10 mouse cellular contexts compared by ENCODE assay signal in the genomic region with DNA sequence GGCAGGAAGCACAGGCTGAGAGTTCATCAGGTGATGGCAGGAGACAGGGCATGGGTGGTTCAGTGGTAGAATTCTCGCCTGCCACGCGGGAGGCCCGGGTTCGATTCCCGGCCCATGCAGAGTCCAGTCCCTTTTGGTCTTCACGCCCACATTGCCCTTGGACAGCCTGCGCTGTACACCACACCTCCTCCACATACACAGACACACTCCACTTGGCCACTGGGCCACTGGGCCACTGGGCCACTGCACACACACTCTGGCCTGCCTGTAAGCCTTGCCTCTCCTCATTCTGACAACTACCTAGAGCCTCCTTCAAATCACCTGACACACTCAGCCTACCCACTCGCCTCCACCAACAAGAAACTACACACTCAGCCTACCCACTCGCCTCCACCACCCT. TPM values are rescaled to one million over a fixed set of nuclear protein-coding genes. Genes with fewer than 3 reads are reported as not detected.
DNase-seq lines count a peak whose midpoint lies in the region; ATAC-seq and TF ChIP-seq lines count a peak whose summit lies in the region.
"Not testable (repeated sequence)": the region's sequence is repeated elsewhere in the genome, so short reads cannot be mapped to it uniquely, and the experiment has no call there.
"Had no signal": no experiment of that assay in that cellular context is flagged by ENCODE, and none has a peak within 500 bp of the region (broad histone marks: within the 10 kb centered on the region; RNA-seq: fewer than 3 reads in every experiment).

No protein-coding gene starts in this region.

- H3K36me3 ChIP-seq in CH12.LX (replicated peaks in 1 of 2; ENCODE audit: control insufficient read depth in 1 of 2, insufficient read depth in 1 of 2, low read length in 1 of 2); forebrain, embryonic 12.5 days (replicated peaks); heart, embryonic 14.5 days (ENCODE audit: control insufficient read depth, insufficient read depth, low read length); intestine, embryonic 15.5 days; limb, embryonic 13.5 days; liver, postnatal 0 days (replicated peaks; ENCODE audit: insufficient read depth, low read length); midbrain, embryonic 13.5 days; stomach, embryonic 14.5 days (ENCODE audit: control insufficient read depth, insufficient read depth, low read length): not testable (repeated sequence)

- not testable (repeated sequence) for H3K27ac ChIP-seq in CH12.LX (ENCODE audit: insufficient read depth, low read depth); forebrain, embryonic 12.5 days; heart, embryonic 14.5 days (replicated peaks in 1 of 2; ENCODE audit: control insufficient read depth in 1 of 2, insufficient read depth in 1 of 2, low read depth in 2 of 2, low read length in 2 of 2); intestine, embryonic 15.5 days; limb, embryonic 13.5 days; liver, postnatal 0 days (ENCODE audit: low read depth); midbrain, embryonic 13.5 days; stomach, embryonic 14.5 days (ENCODE audit: low read length)

- DNase-seq in CH12.LX (ENCODE audit: extremely low read depth); liver, postnatal 0 days: not testable (repeated sequence)

- H3K27me3 ChIP-seq in CH12.LX (replicated peaks) = not testable (repeated sequence)
- peaks cover 53% of the 10 kb centered on the region for H3K27me3 ChIP-seq in forebrain, embryonic 12.5 days
- peaks cover 34% of the 10 kb centered on the region for H3K27me3 ChIP-seq in heart, embryonic 14.5 days (ENCODE audit: control insufficient read depth, insufficient read depth, low read length)
- H3K27me3 ChIP-seq in intestine, embryonic 15.5 days (replicated peaks) = peaks cover 26% of the 10 kb centered on the region
- H3K27me3 ChIP-seq in limb, embryonic 13.5 days = peaks cover 58% of the 10 kb centered on the region
- H3K27me3 ChIP-seq in liver, postnatal 0 days (ENCODE audit: insufficient read depth, low read length) = peaks cover 29% of the 10 kb centered on the region
- H3K27me3 ChIP-seq in midbrain, embryonic 13.5 days = peaks cover 53% of the 10 kb centered on the region
- peaks cover 17% of the 10 kb centered on the region for H3K27me3 ChIP-seq in stomach, embryonic 14.5 days (ENCODE audit: control insufficient read depth, insufficient read depth, low read length)

- TF ChIP-seq RAD21 in CH12.LX (IDR thresholded peaks at IDR 0.05; ENCODE audit: low read depth, low read length) = not testable (repeated sequence)

- H3K4me3 ChIP-seq in CH12.LX (replicated peaks in 1 of 3; ENCODE audit: low read depth in 2 of 3, low read length in 2 of 3, poor library complexity in 1 of 3); forebrain, embryonic 12.5 days (replicated peaks); heart, embryonic 14.5 days (ENCODE audit: control insufficient read depth in 1 of 2, insufficient read depth in 1 of 2, low read depth in 1 of 2, low read length in 2 of 2); intestine, embryonic 15.5 days (replicated peaks); limb, embryonic 13.5 days; liver, postnatal 0 days (ENCODE audit: low read depth, low read length); midbrain, embryonic 13.5 days (replicated peaks); stomach, embryonic 14.5 days (ENCODE audit: low read depth, low read length): not testable (repeated sequence)

- ATAC-seq in forebrain, embryonic 12.5 days (ENCODE audit: low FRiP score) = peak; percentile 25
- peak; percentile 17 for ATAC-seq in heart, embryonic 14.5 days (ENCODE audit: insufficient number of reproducible peaks, insufficient read depth, low FRiP score, low read depth)
- peak; percentile 40 for ATAC-seq in intestine, embryonic 15.5 days
- ATAC-seq in limb, embryonic 13.5 days (ENCODE audit: low FRiP score, low read depth) = peak; percentile 7; the same call in 1 of the 2 replicates
- peak; percentile 2 for ATAC-seq in liver, postnatal 0 days
- ATAC-seq in midbrain, embryonic 13.5 days = peak; percentile 21; the same call in 1 of the 2 replicates
- peak; percentile 26 for ATAC-seq in stomach, embryonic 14.5 days (ENCODE audit: insufficient number of reproducible peaks, insufficient read depth, low FRiP score, low read depth)

- H3K4me1 ChIP-seq in CH12.LX (ENCODE audit: control insufficient read depth in 1 of 2, insufficient read depth in 2 of 2); forebrain, embryonic 12.5 days; heart, embryonic 14.5 days (ENCODE audit: control insufficient read depth in 2 of 2, insufficient read depth in 2 of 2, low read length in 2 of 2); intestine, embryonic 15.5 days (replicated peaks); limb, embryonic 13.5 days; liver, postnatal 0 days (ENCODE audit: insufficient read depth); midbrain, embryonic 13.5 days (replicated peaks); stomach, embryonic 14.5 days (ENCODE audit: control insufficient read depth, insufficient read depth, low read length): not testable (repeated sequence)

- H3K9me3 ChIP-seq in CH12.LX (replicated peaks; ENCODE audit: low read length); forebrain, embryonic 12.5 days; heart, embryonic 14.5 days (ENCODE audit: control insufficient read depth, low read length); intestine, embryonic 15.5 days; limb, embryonic 13.5 days; liver, postnatal 0 days (ENCODE audit: low read length); midbrain, embryonic 13.5 days; stomach, embryonic 14.5 days (ENCODE audit: control insufficient read depth, low read depth, low read length): not testable (repeated sequence)

- not testable (repeated sequence) for H3K79me2 ChIP-seq in CH12.LX (replicated peaks; ENCODE audit: control insufficient read depth, extremely low read depth, insufficient read depth, poor library complexity, severe bottlenecking)

- in situ Hi-C loops in CH12.LX (cut with MboI; ENCODE audit: low pct_ligation_motif_present, low pct_unique_long_range_greater_than_20kb, low sequenced_read_pairs) = not testable (repeated sequence)

- dilution Hi-C loops in CH12.LX (cut with MboI; ENCODE audit: extremely low pct_ligation_motif_present, extremely low pct_unique_long_range_greater_than_20kb, low sequenced_read_pairs) = not testable (repeated sequence)

- TF ChIP-seq POLR2A in CH12.LX (IDR thresholded peaks at IDR 0.05; ENCODE audit: low read depth, low read length) = not testable (repeated sequence)

- WGBS in forebrain, embryonic 12.5 days = 20% methylated on average over 5 of the region's 10 CpGs
- 15% methylated on average over 2 of the region's 10 CpGs for WGBS in heart, embryonic 14.5 days
- WGBS in intestine, embryonic 15.5 days = 36% methylated on average over 2 of the region's 10 CpGs
- 23% methylated on average over 3 of the region's 10 CpGs for WGBS in limb, embryonic 13.5 days
- 13% methylated on average over 2 of the region's 10 CpGs for WGBS in liver, postnatal 0 days (ENCODE audit: insufficient replicate concordance)
- WGBS in midbrain, embryonic 13.5 days = 11% methylated on average over 4 of the region's 10 CpGs
- WGBS in stomach, embryonic 14.5 days = 17% methylated on average over 2 of the region's 10 CpGs

- not testable (repeated sequence) for H3K9ac ChIP-seq in CH12.LX (ENCODE audit: insufficient read depth, low read depth); forebrain, embryonic 12.5 days; heart, embryonic 14.5 days (ENCODE audit: low read length); intestine, embryonic 15.5 days; limb, embryonic 13.5 days; liver, postnatal 0 days (replicated peaks); midbrain, embryonic 13.5 days (replicated peaks); stomach, embryonic 14.5 days (replicated peaks; ENCODE audit: low read depth, low read length)

- not testable (repeated sequence) for H3K4me2 ChIP-seq in CH12.LX (ENCODE audit: insufficient read depth, low read depth, poor library complexity, severe bottlenecking); forebrain, embryonic 12.5 days; heart, embryonic 14.5 days (ENCODE audit: low read length); intestine, embryonic 15.5 days (replicated peaks); limb, embryonic 13.5 days (replicated peaks); liver, postnatal 0 days (ENCODE audit: low read depth, low read length); midbrain, embryonic 13.5 days (replicated peaks); stomach, embryonic 14.5 days (replicated peaks; ENCODE audit: low read depth, low read length)

- TF ChIP-seq EP300 in CH12.LX (IDR thresholded peaks at IDR 0.05; ENCODE audit: low read length); liver, postnatal 0 days (IDR thresholded peaks at IDR 0.05; ENCODE audit: low read depth): not testable (repeated sequence)

- not testable (repeated sequence) for TF ChIP-seq CTCF in CH12.LX (conservative IDR thresholded peaks at IDR 0.05 in 1 of 2, IDR thresholded peaks at IDR 0.05 in 1 of 2; ENCODE audit: low read depth in 2 of 2, low read length in 2 of 2); liver, postnatal 0 days (IDR thresholded peaks at IDR 0.05; ENCODE audit: low read depth)

RNA-seq across cellular contexts. Expression of a gene that starts 1.8 kb away (rescaled TPM):
- total RNA-seq in CH12.LX (2012; rRNA removed) = 4.3 and 8.5 TPM in 2 replicates
- 6.1 and 6.3 TPM in 2 replicates for total RNA-seq in CH12.LX (2014; rRNA removed)
- polyA plus RNA-seq in CH12.LX (2012; ENCODE audit: insufficient read length, low read depth) = 2.6 and 3.7 TPM in 2 replicates
- 4.8 and 4.9 TPM in 2 replicates for polyA plus RNA-seq in forebrain, embryonic 12.5 days (2016; fragmentation: Nextera tagmentation; extraction: Ambion mirVana)
- polyA plus RNA-seq in heart, embryonic 14.5 days (2014; fragmentation: Nextera tagmentation; extraction: Ambion mirVana) = 9.7 and 9.8 TPM in 2 replicates
- 14.0 and 14.7 TPM in 2 replicates for polyA plus RNA-seq in intestine, embryonic 15.5 days (2015; fragmentation: Nextera tagmentation; extraction: Ambion mirVana)
- polyA plus RNA-seq in limb, embryonic 13.5 days (2015; fragmentation: Nextera tagmentation; extraction: Ambion mirVana) = 8.7 and 9.2 TPM in 2 replicates
- polyA plus RNA-seq in liver, postnatal 0 days (2015; fragmentation: Nextera tagmentation; extraction: Ambion mirVana) = 40.3 and 41.8 TPM in 2 replicates
- 4.8 and 6.0 TPM in 2 replicates for polyA plus RNA-seq in midbrain, embryonic 13.5 days (2015; fragmentation: Nextera tagmentation; extraction: Ambion mirVana)
- 11.1 and 14.8 TPM in 2 replicates for polyA plus RNA-seq in stomach, embryonic 14.5 days (2014; fragmentation: Nextera tagmentation; extraction: Ambion mirVana)

RNA-seq across cellular contexts. Expression of a gene that starts 47.1 kb away (rescaled TPM):
- total RNA-seq in CH12.LX (2012; rRNA removed) = 0.76 and 2.0 TPM in 2 replicates
- 0.43 and 0.79 TPM in 2 replicates for total RNA-seq in CH12.LX (2014; rRNA removed)
- polyA plus RNA-seq in CH12.LX (2012; ENCODE audit: insufficient read length, low read depth) = 2.5 and 3.4 TPM in 2 replicates
- polyA plus RNA-seq in forebrain, embryonic 12.5 days (2016; fragmentation: Nextera tagmentation; extraction: Ambion mirVana) = 3.9 and 5.2 TPM in 2 replicates
- polyA plus RNA-seq in heart, embryonic 14.5 days (2014; fragmentation: Nextera tagmentation; extraction: Ambion mirVana) = 3.0 and 4.7 TPM in 2 replicates
- 1.7 and 1.8 TPM in 2 replicates for polyA plus RNA-seq in intestine, embryonic 15.5 days (2015; fragmentation: Nextera tagmentation; extraction: Ambion mirVana)
- 0.86 and 1.5 TPM in 2 replicates for polyA plus RNA-seq in limb, embryonic 13.5 days (2015; fragmentation: Nextera tagmentation; extraction: Ambion mirVana)
- 0.90 and 1.5 TPM in 2 replicates for polyA plus RNA-seq in liver, postnatal 0 days (2015; fragmentation: Nextera tagmentation; extraction: Ambion mirVana)
- polyA plus RNA-seq in midbrain, embryonic 13.5 days (2015; fragmentation: Nextera tagmentation; extraction: Ambion mirVana) = 2.0 and 3.7 TPM in 2 replicates
- 2.6 and 2.8 TPM in 2 replicates for polyA plus RNA-seq in stomach, embryonic 14.5 days (2014; fragmentation: Nextera tagmentation; extraction: Ambion mirVana)

RNA-seq across cellular contexts. Expression of a gene that starts 47.9 kb away (rescaled TPM):
- total RNA-seq in CH12.LX (2012; rRNA removed) (48.4 and 56.8 TPM in 2 replicates), CH12.LX (2014; rRNA removed) (41.8 and 50.2 TPM in 2 replicates)
- polyA plus RNA-seq in CH12.LX (2012; ENCODE audit: insufficient read length, low read depth) = 46.7 and 52.8 TPM in 2 replicates
- polyA plus RNA-seq in forebrain, embryonic 12.5 days (2016; fragmentation: Nextera tagmentation; extraction: Ambion mirVana) = 0.26 and 0.31 TPM in 2 replicates
- polyA plus RNA-seq in heart, embryonic 14.5 days (2014; fragmentation: Nextera tagmentation; extraction: Ambion mirVana) = 1.0 and 1.5 TPM in 2 replicates
- polyA plus RNA-seq in intestine, embryonic 15.5 days (2015; fragmentation: Nextera tagmentation; extraction: Ambion mirVana) = 1.7 and 1.8 TPM in 2 replicates
- 0.34 and 0.64 TPM in 2 replicates for polyA plus RNA-seq in limb, embryonic 13.5 days (2015; fragmentation: Nextera tagmentation; extraction: Ambion mirVana)
- polyA plus RNA-seq in liver, postnatal 0 days (2015; fragmentation: Nextera tagmentation; extraction: Ambion mirVana) = 9.4 and 9.7 TPM in 2 replicates
- 0.15 TPM in 1 of 2 replicates, not detected in the other for polyA plus RNA-seq in midbrain, embryonic 13.5 days (2015; fragmentation: Nextera tagmentation; extraction: Ambion mirVana)
- 0.74 and 0.91 TPM in 2 replicates for polyA plus RNA-seq in stomach, embryonic 14.5 days (2014; fragmentation: Nextera tagmentation; extraction: Ambion mirVana)
- total RNA-seq: gastrocnemius, postnatal 14 days; left cerebral cortex, postnatal 4 days had no signal
